Mouse (Mus musculus): ENCODE data around the gene Abtb1. TPM values are rescaled to one million over a fixed set of nuclear protein-coding genes. Genes with fewer than 3 reads are reported as not detected.

Gene Abtb1
- polyA plus RNA-seq, 1 experiment from 2014 or later: 27.2 TPM

DNA sequence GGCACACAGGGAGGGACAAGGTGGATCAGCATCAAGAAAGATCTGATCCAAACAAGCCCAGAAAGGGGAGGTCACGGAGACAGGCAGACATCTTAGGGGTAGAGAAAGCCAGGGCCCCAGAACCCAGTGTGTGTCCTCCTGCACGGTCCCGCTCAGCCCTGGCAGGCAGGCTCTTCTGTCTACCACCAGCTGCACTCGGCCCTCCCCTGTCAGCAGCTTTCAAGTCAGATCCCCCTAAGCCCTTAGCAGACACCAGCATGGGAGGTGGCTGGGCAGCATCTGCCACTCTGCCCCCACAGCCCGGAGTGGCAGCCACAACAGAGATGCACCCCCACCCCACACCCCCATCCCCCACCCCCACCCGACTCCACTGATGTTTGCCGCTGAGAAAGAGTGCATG is 31.0 kb upstream of the Abtb1 start:
- 25% methylated on average over 7 of the region's 7 CpGs for WGBS
- peak; percentile 19 for DNase-seq (ENCODE audit: low spot score)

DNA sequence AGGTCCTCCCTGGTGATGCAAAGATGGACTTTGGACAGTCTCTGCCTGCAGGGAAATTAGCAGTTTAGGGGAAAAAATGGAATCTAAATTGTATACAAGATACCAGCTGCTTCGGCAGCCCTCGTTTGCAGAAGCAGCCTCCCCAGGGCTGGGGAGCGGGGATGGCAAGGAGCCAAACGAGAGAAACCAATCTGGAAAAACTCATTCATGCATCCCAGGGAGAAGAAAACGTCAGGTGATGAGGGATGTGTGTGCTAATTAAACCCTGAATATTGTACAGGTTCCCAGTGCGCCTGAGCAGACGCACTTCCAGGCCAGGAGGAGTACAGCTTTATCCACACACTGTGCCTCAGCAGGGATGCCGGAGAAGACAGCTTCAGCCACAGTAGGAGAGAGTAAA is 29.8 kb upstream of the Abtb1 start:
- 63% methylated on average over 8 of the region's 8 CpGs for WGBS
- no peak overlapping the region for H3K4me3 ChIP-seq
- DNase-seq (ENCODE audit: low spot score): no peak
- no peak overlapping the region for H3K27ac ChIP-seq
- peaks cover 43% of the 10 kb centered on the region for H3K4me1 ChIP-seq (replicated peaks)
- H3K27me3 ChIP-seq (ENCODE audit: insufficient read depth, poor library complexity, severe bottlenecking): peaks cover 38% of the 10 kb centered on the region
- H3K36me3 ChIP-seq: 0 out of 2 replicates have a peak, but pooled peaks cover 3% of the 10 kb centered on the region
- H3K9me3 ChIP-seq: 0 out of 2 replicates have a peak, but pooled peaks cover 6% of the 10 kb centered on the region

More for the DNA sequence above, 31.0 kb upstream of the Abtb1 start:
- Histone ChIP-seq H3K4me3 (peak overlapping the region; percentile 86), H3K9me3 (0 out of 2 replicates have a peak, but pooled peaks cover 6% of the 10 kb centered on the region), H3K27ac (peak overlapping the region; percentile 94), H3K27me3 (ENCODE audit: insufficient read depth, poor library complexity, severe bottlenecking) (peaks cover 42% of the 10 kb centered on the region), H3K4me1 (replicated peaks) (peaks cover 43% of the 10 kb centered on the region), H3K36me3 (0 out of 2 replicates have a peak, but pooled peaks cover 3% of the 10 kb centered on the region)

DNA sequence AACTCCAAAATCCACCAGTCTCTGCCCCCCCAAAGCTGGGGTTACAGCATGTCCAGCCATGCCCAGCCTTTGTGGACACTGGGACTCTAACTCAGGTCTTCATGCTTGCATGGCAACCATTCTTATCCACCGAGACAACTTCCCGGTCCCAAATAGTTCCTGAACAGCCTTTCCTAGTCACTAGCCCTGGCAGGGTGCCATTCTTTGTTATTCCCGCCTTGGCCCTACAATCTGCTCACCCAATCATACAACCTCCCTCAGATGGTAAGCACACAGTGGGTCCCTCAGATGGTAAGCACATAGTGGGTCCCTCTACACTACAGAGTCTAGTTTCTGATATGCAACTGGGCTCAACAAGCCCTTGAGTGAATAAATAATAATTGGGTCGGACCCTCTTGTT is 28.8 kb upstream of the Abtb1 start:
- H3K9me3 ChIP-seq: 0 out of 2 replicates have a peak, but pooled peaks cover 3% of the 10 kb centered on the region
- 68% methylated on average over 4 of the region's 4 CpGs for WGBS

DNA sequence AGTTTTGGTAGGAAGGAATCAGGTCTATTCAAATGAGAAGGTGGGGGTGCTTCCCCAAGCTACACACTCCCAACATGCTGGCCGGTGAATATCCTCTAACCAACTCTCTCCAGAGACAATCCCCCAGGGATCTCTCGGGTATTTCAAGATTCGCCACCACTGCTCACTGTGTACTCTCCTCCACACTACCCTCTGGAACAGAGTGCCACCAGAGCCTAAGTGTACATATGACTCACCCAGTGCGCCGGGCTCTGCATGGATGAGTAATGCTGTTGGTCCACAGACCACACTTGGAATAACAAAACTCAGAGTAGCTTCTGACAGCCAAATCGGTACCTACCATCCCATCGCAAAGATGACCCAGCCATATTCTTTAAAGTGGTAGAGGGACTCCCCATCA is 27.7 kb upstream of the Abtb1 start:
- H3K9me3 ChIP-seq: no peaks in the 10 kb centered on the region
- no peak for DNase-seq (ENCODE audit: low spot score)
- H3K27me3 ChIP-seq (ENCODE audit: insufficient read depth, poor library complexity, severe bottlenecking): peaks cover 20% of the 10 kb centered on the region
- H3K4me3 ChIP-seq: no peak overlapping the region
- H3K36me3 ChIP-seq: peaks cover 10% of the 10 kb centered on the region
- 89% methylated on average over 7 of the region's 7 CpGs for WGBS
- no peak overlapping the region for H3K27ac ChIP-seq
- H3K4me1 ChIP-seq (replicated peaks): peaks cover 36% of the 10 kb centered on the region

More for the DNA sequence above, 28.8 kb upstream of the Abtb1 start:
- H3K36me3 ChIP-seq: 0 out of 2 replicates have a peak, but pooled peaks cover 3% of the 10 kb centered on the region
- peaks cover 29% of the 10 kb centered on the region for H3K27me3 ChIP-seq (ENCODE audit: insufficient read depth, poor library complexity, severe bottlenecking)
- H3K4me1 ChIP-seq (replicated peaks): peaks cover 43% of the 10 kb centered on the region
- no peak for DNase-seq (ENCODE audit: low spot score)
- no peak overlapping the region for H3K4me3 ChIP-seq
- no peak overlapping the region for H3K27ac ChIP-seq

DNA sequence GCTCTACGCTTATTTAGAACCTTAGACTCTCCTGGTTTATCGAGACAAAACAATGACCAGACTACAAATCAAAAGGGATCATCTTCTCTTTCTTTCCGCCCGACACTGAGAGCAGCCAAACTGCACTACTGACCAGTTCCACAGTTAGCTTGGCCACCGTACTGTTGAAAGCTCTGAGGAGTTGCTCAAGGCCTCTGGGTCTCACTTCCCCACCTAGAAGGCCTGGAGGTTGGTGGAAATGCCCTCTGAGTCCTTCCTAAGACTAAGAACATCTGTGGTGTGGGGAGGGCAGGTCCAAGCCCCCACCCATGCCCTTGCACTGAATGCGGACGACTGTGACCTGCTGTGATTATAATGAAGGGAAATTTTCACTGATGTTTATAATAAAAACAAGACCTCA is 23.9 kb upstream of the Abtb1 start:
- Histone ChIP-seq H3K36me3 (peaks cover 45% of the 10 kb centered on the region), H3K27me3 (ENCODE audit: insufficient read depth, poor library complexity, severe bottlenecking) (no peaks in the 10 kb centered on the region), H3K9me3 (peaks cover 7% of the 10 kb centered on the region), H3K4me3 (no peak overlapping the region), H3K4me1 (replicated peaks) (0 out of 2 replicates have a peak, but pooled peaks cover 7% of the 10 kb centered on the region), H3K27ac (no peak overlapping the region)
- 84% methylated on average over 7 of the region's 7 CpGs for WGBS
- DNase-seq (ENCODE audit: low spot score): no peak

DNA sequence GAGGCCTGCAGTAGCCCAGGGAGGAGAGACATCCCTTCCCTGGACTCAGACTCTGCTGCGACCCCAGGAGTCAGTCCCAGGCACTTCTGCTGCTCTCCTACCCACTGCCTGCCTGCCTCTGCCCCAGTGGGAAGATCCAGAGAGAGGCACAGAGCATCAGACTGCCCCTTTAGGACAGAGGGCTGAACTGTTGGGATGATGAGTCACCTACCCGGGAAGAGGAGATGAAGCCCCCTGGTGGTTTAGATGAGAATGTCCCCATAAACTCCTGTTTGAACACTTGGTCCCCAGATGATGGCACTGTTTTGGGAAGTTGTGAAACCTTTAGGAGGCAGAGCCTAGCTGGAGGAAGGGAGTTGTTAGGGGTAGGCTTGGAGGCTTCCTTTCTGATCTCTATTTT is 19.1 kb upstream of the Abtb1 start:
- Histone ChIP-seq H3K9me3 (peaks cover 7% of the 10 kb centered on the region), H3K36me3 (peaks cover 68% of the 10 kb centered on the region), H3K4me3 (no peak overlapping the region), H3K4me1 (replicated peaks) (0 out of 2 replicates have a peak, but pooled peaks cover 3% of the 10 kb centered on the region), H3K27me3 (ENCODE audit: insufficient read depth, poor library complexity, severe bottlenecking) (no peaks in the 10 kb centered on the region), H3K27ac (no peak overlapping the region)
- DNase-seq (ENCODE audit: low spot score): peak; percentile 30
- WGBS: 22% methylated on average over 2 of the region's 2 CpGs

DNA sequence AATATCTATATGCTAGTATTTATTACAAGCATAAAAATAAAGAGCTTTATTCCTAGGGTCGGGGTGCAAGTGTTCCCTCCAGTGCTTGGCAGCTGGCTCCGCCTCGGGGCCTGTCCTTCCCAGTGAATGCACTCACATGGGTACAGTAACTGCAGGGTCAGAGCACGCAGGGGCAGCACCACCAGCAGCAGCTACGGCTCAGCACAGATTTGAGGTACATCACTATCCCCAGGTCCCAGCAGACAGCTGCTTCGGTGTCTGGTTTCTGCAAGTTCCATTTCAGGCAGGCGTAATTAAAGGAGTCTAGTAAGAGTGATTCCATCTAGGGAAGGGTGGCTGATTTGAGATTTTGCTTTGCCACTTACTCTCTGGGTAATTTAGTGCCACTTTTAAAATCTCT is 16.6 kb upstream of the Abtb1 start:
- peaks cover 7% of the 10 kb centered on the region for H3K9me3 ChIP-seq
- peaks cover 66% of the 10 kb centered on the region for H3K36me3 ChIP-seq
- H3K27me3 ChIP-seq (ENCODE audit: insufficient read depth, poor library complexity, severe bottlenecking): no peaks in the 10 kb centered on the region
- H3K4me3 ChIP-seq: no peak overlapping the region
- 0 out of 2 replicates have a peak, but pooled peaks cover 3% of the 10 kb centered on the region for H3K4me1 ChIP-seq (replicated peaks)
- DNase-seq (ENCODE audit: low spot score): no peak
- no peak overlapping the region for H3K27ac ChIP-seq
- WGBS: 79% methylated on average over 7 of the region's 7 CpGs

DNA sequence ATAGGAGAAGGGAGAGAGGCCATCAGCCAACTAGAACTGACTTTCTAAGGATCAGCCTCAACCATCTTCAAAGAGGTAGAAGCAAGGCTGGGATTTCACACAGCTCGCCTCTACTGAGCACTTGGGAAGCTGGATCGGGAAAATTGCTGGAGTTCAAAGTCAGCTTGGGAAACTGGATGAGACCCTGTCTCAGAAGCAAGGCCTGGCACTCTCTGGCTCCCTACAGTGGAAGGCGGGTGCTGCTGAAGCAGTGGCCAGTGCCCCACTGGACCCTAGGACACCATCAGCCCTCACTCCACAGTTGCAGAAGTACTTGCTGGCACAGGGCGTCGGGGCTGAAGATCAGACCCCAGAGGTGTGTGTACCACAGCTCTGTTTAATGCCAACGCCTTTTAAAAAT is 16.0 kb upstream of the Abtb1 start:
- 88% methylated on average over 6 of the region's 6 CpGs for WGBS
- Histone ChIP-seq H3K4me1 (replicated peaks) (0 out of 2 replicates have a peak, but pooled peaks cover 3% of the 10 kb centered on the region), H3K4me3 (no peak overlapping the region), H3K9me3 (peaks cover 7% of the 10 kb centered on the region), H3K36me3 (peaks cover 64% of the 10 kb centered on the region), H3K27me3 (ENCODE audit: insufficient read depth, poor library complexity, severe bottlenecking) (no peaks in the 10 kb centered on the region), H3K27ac (no peak overlapping the region)
- no peak for DNase-seq (ENCODE audit: low spot score)

DNA sequence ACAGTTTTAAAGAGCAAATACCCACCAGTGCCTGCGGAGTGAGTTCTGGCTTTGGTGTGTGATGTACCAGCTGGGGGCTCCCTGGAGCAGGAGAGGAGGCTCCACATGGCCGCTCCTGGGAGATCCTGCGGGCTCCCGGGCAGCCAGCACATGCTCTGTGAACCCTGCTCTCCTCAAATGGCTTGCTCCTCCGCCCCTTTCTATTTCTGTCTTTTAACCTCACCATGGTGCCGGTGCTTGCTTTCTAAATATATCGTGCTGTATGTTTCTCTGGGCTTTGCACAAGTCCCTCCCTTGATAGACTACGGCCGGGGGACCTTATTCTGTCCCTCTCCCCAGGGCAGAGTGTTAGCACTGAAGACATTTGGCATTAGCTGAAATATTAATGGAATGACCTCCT is 15.5 kb upstream of the Abtb1 start:
- no peak for DNase-seq (ENCODE audit: low spot score)
- 50% methylated on average over 9 of the region's 9 CpGs for WGBS
- peaks cover 64% of the 10 kb centered on the region for H3K36me3 ChIP-seq

DNA sequence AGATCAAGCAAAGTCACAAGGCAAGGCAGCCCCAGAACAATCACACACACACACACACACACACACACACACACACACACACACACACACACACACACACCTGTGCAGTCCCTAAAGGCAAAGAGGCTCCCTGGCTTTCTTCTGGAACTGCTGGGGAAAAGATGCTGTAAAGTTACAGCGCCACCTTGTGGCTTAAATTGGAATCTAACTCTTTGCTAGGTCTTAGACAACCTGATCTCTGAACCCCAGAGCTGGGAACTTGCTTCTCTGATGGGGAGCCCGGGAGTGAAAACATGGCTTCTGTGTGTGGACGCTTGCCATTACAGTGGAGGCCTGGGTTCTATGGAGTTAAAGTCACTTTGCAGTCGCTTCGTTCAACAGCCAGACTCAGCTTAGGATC is 13.9 kb upstream of the Abtb1 start:
- 19% methylated on average over 5 of the region's 5 CpGs for WGBS
- 0 out of 2 replicates have a peak, but pooled peaks cover 3% of the 10 kb centered on the region for H3K4me1 ChIP-seq (replicated peaks)

More for the DNA sequence above, 15.5 kb upstream of the Abtb1 start:
- H3K27ac ChIP-seq: no peak overlapping the region
- H3K4me3 ChIP-seq: no peak overlapping the region
- peaks cover 7% of the 10 kb centered on the region for H3K9me3 ChIP-seq
- no peaks in the 10 kb centered on the region for H3K27me3 ChIP-seq (ENCODE audit: insufficient read depth, poor library complexity, severe bottlenecking)
- H3K4me1 ChIP-seq (replicated peaks): 0 out of 2 replicates have a peak, but pooled peaks cover 3% of the 10 kb centered on the region

DNA sequence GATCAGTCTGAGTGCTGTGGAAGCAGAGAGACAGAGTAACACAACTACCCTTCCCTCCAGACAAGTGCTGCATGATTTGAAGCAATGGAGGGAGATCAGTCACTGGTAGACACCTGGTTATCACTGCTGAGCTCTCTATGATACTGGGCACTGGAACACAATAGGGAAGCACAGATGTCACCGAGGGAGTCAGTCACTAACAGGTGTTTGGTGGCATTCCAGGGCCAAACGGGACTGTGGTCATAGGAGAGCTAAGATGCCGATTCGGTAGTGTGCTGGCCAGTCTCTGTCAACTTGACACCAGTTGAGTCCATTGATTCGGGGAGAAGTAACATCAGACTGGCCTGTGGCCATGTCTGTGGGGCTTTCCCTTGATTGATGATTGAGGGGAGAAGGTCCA is 12.7 kb upstream of the Abtb1 start:
- Histone ChIP-seq H3K9me3 (no peaks in the 10 kb centered on the region), H3K27me3 (ENCODE audit: insufficient read depth, poor library complexity, severe bottlenecking) (no peaks in the 10 kb centered on the region), H3K4me3 (no peak overlapping the region), H3K27ac (0 out of 2 replicates have a peak overlapping the region, but pooled peaks have one; percentile 13), H3K4me1 (replicated peaks) (0 out of 2 replicates have a peak, but pooled peaks cover 3% of the 10 kb centered on the region), H3K36me3 (peaks cover 56% of the 10 kb centered on the region)
- WGBS: 83% methylated on average over 5 of the region's 5 CpGs
- no peak for DNase-seq (ENCODE audit: low spot score)

More for the DNA sequence above, 13.9 kb upstream of the Abtb1 start:
- H3K36me3 ChIP-seq: peaks cover 63% of the 10 kb centered on the region
- DNase-seq (ENCODE audit: low spot score): peak; percentile 39
- H3K4me3 ChIP-seq: no peak overlapping the region
- H3K27me3 ChIP-seq (ENCODE audit: insufficient read depth, poor library complexity, severe bottlenecking): no peaks in the 10 kb centered on the region
- no peaks in the 10 kb centered on the region for H3K9me3 ChIP-seq
- no peak overlapping the region for H3K27ac ChIP-seq

DNA sequence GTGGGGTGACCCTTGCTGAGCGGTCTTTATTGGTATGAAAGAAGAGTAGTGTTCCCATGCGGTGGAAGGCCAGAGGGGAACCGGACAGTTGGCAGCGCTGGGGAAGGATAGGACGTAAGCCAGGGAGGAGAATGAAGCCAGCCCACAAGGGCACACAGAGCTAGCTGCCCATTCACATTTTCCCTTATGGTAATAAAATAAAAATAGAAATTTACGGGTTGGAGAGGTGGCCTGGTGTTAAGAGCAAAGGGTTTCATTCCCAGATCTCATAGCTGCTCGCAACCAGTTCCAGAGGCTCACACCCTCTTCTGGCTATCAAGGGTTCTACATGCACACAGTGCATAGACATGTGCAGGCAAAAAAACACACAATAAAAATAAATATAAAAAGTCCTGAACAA is 8.2 kb upstream of the Abtb1 start:
- Histone ChIP-seq H3K27me3 (ENCODE audit: insufficient read depth, poor library complexity, severe bottlenecking) (no peaks in the 10 kb centered on the region), H3K9me3 (no peaks in the 10 kb centered on the region), H3K36me3 (peaks cover 68% of the 10 kb centered on the region), H3K27ac (no peak overlapping the region), H3K4me3 (no peak overlapping the region), H3K4me1 (replicated peaks) (no peaks in the 10 kb centered on the region)
- no peak for DNase-seq (ENCODE audit: low spot score)
- 90% methylated on average over 7 of the region's 7 CpGs for WGBS

DNA sequence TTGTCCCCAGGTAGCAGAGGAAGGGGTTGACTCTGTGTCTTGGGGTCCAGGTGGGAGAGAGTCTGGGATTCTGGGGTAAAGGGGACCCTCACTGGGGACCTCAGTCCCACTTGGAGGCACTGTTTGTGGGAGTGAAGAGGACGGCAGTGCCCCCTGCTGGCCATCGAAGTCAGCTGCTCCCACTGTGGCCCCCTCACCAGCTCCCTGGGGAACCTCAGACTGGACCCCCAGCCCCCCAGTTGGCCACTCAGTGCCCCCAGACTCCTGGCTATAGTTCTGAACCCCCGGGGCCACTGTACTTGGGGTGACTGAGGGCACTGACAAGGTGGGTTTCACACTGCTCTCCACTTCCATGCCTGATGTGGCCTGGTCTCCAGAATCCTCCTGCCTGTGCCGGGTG is 7.5 kb upstream of the Abtb1 start:
- H3K9me3 ChIP-seq: no peaks in the 10 kb centered on the region
- DNase-seq (ENCODE audit: low spot score): no peak
- 54% methylated on average over 4 of the region's 4 CpGs for WGBS
- H3K4me3 ChIP-seq: no peak overlapping the region
- H3K27ac ChIP-seq: no peak overlapping the region
- no peaks in the 10 kb centered on the region for H3K4me1 ChIP-seq (replicated peaks)
- peaks cover 65% of the 10 kb centered on the region for H3K36me3 ChIP-seq
- H3K27me3 ChIP-seq (ENCODE audit: insufficient read depth, poor library complexity, severe bottlenecking): no peaks in the 10 kb centered on the region

All from hindbrain, embryonic 10.5 days (tissue).